Mouse (Mus musculus): ENCODE data around the gene Ehmt1.

The Ehmt1 gene

GRCm38 (mm10) chr2:24910481-24910880, 8.9 kb downstream of the Ehmt1 start:
- no peak for DNase-seq

DNA sequence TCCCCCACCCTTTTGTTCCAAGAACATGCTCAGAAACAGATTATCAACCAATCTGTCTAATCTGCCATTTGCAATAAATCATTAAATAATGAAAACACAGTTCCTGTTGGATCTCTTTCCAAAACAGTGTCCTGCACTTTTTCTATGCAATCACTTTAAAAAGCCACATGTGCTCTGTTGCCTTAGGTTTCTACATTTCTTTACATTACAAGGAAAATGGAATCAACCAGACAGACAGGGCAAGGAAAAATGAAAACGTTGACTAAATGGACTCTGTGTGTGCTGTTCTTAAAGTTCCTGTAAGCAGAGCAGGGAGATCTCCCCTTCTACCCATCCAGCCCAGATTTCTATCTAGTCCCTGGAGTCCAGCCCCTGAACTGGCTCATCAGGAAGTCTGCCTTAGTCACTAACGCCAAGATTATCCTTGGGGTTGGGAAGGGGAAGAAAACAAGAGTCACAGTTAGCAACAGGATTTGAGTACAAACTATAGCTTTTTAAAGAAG, 13.7 kb downstream of the Ehmt1 start:
- DNase-seq, result no peak

DNA sequence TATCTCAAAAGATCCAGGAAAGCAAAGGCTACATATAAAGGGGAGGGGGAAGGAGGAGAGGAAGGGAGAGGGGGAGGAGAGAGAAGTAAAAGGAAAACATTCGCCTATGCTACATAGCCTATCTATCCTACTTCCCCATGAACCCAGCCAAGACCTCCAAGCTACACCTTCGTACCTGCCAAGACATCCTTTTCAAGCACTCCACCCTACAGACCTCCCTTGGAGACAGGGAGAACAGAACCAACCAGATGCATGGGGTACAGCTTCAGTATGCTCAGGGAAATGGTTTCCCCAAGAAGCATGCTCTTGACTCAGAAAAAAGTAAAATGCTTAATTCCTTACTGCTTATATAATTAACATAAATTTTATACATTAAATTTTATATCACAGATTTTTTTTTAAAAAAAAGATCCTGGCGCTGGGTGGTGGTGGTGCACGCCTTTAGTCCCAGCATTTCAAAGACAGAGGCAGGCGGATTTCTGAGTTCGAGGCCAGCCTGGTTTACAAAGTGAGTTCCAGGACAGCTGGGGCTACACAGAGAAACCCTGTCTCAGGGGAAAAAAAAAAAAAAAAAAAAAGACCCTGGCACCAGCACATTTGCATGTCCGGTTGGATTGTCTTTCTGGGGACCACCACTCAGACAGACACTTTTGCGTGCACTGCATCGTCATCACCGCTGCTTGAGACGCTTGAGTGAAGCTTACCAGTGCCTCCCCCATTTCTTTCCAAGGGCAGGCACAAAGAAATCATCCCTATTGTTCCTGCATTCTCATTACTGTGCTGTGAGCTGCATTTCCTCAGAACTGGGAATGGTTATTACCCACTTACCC, 14.4 kb downstream of the Ehmt1 start:
- no peak for DNase-seq

DNA sequence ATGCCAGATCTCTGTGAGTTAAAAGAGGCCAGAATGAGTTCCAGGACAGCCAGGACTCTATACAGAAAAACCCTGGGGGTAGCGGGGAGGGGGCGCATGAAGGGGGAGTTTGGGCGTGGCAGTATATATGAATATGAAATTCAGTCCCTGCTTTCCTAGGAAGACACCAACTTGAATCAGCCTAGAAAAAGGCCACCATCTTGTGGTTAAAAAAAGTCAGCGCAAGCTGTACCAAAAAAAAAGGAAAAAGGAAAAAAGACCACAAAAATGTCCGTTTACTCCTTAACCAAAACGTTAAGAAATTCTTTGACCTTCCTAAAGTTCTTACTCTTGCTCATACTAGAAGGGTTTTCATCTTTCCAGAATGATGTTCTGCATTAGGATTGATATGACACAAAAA, 16.4 kb downstream of the Ehmt1 start:
- no peak for DNase-seq

- no peak for DNase-seq
Measured at GRCm38 (mm10) chr2:24901055-24901454, 18.4 kb downstream of the Ehmt1 start.

DNA sequence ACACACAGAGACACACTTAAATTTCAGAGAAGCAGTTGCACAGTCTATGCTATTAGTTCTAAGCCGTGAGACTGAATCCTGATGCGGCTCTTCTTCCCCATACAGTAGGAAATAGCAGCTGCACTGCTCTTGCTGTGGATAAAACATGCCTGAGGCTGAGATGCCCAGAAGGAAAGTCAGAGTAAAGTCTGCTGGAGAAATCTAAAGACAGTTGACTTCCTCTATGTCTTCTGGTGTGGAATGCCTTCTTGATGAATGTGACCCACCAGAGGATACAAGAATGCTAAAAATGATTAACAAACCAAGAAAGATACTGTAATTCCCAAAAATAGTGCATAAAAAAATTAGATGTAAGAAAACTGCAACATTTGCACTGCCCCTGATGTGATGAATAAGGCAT, 20.1 kb downstream of the Ehmt1 start:
- no peak for DNase-seq

DNA sequence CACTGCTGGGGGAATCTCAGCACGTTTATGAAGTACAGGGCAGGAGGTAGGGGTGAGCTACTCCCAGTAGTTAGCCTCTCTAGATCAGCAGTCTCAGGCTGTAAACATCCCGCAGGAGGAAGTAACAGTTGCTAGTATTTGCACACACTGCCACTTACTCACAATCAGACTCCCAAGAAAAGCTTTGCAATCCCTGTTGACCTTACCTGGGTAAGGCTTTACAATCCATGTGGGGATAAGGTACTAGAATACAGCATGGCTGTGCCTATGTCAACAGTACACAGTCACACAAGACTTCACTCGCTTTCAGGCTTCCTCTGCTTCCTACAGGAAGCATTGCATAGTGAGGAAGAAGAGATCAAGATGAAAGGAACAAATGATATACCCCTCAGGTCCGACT, 22.7 kb downstream of the Ehmt1 start:
- DNase-seq, result no peak

- no peak for DNase-seq
Measured at GRCm38 (mm10) chr2:24894211-24894610, 25.2 kb downstream of the Ehmt1 start.

DNA sequence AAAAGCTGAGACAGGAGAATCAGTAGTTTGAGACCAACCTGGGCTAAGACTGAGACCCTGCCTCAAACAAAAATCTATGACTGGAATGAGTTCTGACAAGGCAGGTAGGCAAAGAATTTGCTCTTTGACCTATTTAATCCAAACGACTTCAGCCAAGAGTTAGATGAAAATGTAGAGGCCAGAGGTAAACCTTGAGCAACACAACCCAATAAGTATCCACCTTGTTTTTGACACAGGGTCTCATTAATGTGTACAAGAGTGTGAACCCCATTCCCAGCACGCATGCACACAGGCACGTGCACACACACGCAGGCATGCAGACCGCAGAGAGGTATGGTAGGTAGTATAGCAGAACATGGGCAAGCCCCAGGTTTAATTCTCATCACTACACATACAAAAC, 27.1 kb downstream of the Ehmt1 start:
- DNase-seq, result no peak

GRCm38 (mm10) chr2:24890541-24891447, 28.6 kb downstream of the Ehmt1 start:
- no peak for DNase-seq

- peak in 1 of 2 experiments; percentile 8 for DNase-seq
Measured at GRCm38 (mm10) chr2:24888895-24889294, 30.5 kb downstream of the Ehmt1 start.

GRCm38 (mm10) chr2:24880686-24881085, 38.7 kb downstream of the Ehmt1 start:
- DNase-seq, result no peak

GRCm38 (mm10) chr2:24870952-24871351, 48.5 kb downstream of the Ehmt1 start:
- no peak for DNase-seq

DNA sequence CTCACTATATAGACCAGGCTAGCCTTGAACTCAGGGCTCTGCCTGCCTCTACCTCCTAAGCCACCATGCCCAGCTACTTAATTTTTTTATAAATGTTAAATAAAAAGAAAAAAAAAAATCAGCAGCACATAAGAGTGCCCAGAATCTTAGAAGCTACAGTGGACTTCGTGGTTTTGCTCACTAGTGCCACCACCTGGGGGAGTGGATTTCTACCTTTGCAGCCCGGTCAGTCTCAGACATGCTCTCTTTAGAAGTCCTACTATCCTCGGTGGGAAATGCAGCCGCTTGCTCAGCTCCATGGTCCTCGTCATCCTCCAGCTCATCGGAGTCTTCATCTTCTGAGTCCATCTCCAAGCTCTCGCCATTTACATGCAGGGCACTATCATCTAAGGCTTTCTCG, 56.4 kb downstream of the Ehmt1 start:
- peak in 1 of 2 experiments; percentile 17 for DNase-seq

DNA sequence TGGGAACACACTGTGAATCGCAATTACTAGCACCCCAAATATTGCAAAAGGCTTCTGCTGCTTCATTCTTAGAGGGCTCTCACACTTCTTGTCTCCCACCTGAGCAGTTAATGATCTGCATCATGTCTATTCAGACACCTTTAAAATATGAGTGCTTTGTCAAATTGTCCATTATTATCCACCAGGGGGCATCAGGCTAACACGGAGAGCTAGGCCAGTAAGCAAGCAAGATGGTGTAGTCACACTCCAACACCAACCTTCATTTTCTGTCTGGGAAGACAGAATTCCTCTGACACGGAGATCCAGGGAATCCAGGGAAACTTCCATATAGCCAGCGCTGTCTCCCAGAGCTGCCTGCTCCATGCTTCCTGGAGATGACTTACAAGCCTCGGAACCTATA, 67.0 kb downstream of the Ehmt1 start:
- peak in 1 of 2 experiments; percentile 10 for DNase-seq

DNA sequence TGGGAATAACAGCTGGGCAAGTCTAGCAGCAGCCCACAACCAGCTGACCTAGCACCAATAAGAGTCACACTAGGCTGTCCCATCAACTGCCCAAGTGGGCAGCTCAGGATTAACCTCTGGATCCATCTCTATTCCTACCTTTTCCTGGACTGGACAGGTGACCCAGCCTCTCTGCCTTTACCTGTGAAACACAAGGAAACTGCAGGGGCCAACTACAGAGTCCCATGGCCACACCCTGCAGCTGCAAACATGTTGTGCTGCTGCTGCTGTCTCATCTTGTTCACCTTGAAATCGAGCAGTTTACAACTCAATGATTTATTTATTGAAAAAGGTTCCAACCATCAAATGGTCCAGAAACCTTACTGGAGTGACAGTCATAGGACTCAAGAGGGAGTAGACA, 72.9 kb downstream of the Ehmt1 start:
- DNase-seq, result no peak

DNA sequence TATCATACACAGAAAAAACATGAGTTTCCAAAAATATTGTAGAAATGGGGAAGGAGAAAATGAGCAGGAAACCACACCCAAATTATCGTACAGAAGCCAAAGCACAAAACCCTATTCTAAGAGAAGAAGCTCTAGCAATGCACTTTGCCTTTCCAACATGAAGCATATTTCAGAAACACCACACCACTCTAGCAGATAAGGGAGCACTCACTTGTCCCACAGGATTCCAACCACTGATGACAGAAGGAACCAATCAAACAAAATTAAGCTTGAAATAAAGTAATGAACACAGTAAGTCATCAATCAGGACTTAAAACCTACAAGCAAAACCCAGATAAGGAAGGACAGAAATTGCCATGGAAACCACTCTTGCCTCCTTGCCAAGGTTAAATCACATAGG, 74.2 kb downstream of the Ehmt1 start:
- DNase-seq, result no peak

DNA sequence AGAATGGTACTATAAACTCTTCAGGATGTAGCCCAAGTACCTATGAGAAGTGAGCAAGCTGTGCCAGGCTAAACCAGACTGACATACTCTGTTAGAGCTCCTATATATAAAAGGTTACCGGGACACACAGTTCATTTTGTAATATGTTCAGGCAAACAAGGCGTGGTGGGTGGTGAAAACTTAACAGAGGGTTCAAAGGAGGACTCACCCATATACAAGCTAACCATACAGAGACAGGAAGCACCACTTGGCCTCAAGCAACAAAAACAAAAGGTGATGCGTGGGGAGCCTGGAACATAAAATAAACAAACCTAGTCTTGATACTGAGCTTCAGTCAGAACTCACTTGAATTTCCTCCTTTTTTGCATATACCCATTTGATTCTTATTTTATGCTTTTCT, 88.8 kb downstream of the Ehmt1 start:
- DNase-seq, result no peak

- no peak for DNase-seq
Measured at GRCm38 (mm10) chr2:24809746-24810145, 109.7 kb downstream of the Ehmt1 start.

- no peak for DNase-seq
Measured at GRCm38 (mm10) chr2:24807691-24808090, 111.7 kb downstream of the Ehmt1 start.

DNA sequence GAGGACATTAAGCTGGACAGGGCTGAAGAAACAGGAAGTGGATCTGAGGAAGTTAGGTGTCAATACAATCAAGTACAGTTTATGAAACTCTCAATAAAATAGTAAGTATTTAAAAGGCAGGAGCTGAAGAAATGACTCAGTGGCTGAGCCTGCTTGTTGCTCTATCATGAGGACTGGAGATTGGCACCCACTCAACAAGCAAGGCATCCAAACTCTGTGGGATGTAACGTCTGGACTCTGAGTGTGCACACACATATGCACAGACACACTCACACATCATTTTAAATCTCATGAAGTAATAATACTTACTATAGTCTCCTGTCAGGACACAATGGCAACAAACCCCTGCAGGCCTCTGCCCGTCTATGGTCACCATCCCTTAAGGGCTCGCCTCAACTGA, 112.4 kb downstream of the Ehmt1 start:
- no peak for DNase-seq

- no peak for DNase-seq
Measured at GRCm38 (mm10) chr2:24806143-24806542, 113.3 kb downstream of the Ehmt1 start.

DNA sequence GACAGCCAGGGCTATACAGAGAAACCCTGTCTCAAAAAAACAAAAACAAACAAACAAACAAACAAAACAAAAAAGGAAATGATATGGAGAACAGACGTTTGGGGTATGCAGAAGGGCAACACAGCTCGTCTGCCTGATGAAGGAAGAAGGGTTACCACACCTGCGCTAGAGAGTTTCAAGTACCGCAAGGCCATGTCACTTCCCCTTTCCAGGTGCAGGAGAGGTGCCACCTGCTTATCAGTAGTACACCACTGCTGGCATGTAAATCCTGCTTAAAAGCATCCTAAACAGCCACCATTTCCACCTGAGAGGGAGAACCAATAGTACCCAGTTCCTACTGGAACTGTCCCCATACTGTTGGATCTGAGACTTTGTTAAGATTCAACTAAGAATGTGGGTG, 113.8 kb downstream of the Ehmt1 start:
- DNase-seq, result no peak

Measured in lung, postnatal 4 days (tissue).